Mouse (Mus musculus) c-Kit-positive CD71-positive TER-119-positive erythroid progenitor cells, embryonic 14.5 days (primary cell): ENCODE measurements around the gene Zfp775.
"Not testable (repeated sequence)": the region's sequence is repeated elsewhere in the genome, so short reads cannot be mapped to it uniquely, and the experiment has no call there.

Source experiments
- DNase-seq: peaks from one replicate; pipeline ENCODE4 v3.0.0-alpha.2; 2013; ENCODE audit warnings: low spot score

Zfp775 gene

DNA sequence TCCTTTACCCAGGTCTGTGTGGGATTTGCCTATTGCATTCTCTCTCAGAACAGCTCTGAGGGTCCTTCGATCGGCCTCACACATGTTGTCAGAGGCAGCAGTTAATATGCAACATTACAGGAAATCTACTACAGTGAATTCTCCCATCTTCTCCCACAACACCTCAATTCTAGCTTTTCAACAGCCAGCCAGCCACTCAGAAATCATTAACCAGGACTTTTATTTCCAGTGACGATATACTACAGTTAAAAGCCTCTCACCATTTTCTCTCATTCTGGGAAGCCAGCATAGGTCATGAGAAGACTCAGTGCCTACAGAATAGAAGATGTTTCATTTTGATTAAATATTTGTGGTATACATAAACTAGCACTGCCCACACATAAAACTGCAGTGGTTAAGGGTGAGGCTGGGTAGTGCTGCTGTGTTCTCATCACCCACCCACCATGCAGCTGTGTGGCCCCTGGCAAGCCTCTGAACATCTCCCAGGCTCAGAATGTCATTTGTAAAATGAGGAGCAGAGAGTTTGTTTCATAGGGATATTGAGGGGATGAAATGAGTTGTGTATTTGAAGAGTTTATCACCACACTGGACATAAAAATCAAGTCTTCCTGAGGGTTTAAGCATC, 10.5 kb upstream of the Zfp775 start:
- DNase-seq = no peak

GRCm38 (mm10) chr6:48591871-48592270, 10.0 kb upstream of the Zfp775 start:
- no peak for DNase-seq

- peak; percentile 30 for DNase-seq
These were observed 8.5 kb upstream of the Zfp775 start, which contains the start of the genes Repin1 and Gm44965 for GRCm38 (mm10) chr6:48593158-48594042. Repin1 (plus strand) TSS chr6:48593883. Gm44965 (plus strand) TSS chr6:48593941.

DNA sequence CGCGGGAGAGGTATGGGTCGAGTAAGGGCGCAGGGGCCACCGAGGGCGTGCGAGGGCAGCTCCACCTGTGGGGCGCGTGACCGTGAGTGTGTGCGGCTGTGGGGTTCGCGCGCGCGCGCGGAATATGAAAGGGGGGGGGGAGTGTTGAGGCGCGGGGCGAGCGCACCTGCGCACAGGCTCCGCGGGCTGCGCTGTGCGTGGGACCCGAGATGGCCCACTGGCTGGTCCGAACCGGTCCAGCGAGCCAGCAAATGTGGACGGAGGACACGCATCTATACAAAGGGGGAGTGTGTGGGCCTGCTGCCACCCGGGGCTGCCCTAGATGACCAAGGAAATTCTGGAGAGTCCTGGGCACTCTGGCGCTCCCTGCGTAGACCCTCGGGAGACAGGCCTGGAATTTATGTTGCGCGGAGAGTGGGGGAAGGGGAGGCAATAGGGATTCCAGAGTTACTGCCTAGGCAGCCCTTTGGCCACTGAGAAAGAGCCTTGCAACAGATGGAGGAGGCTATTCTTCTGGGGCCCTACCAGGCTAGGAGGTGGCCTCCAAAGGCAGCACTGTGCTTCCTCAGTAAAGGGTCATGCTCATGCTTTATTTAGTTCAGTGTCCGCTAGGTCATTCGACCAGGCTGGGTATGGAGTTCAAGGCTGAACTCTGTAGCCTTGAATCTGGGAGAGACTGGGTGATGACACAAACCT, 7.7 kb upstream of the Zfp775 start:
- DNase-seq = no peak

- no peak for DNase-seq
These were observed 6.6 kb upstream of the Zfp775 start for GRCm38 (mm10) chr6:48595278-48595677.

DNA sequence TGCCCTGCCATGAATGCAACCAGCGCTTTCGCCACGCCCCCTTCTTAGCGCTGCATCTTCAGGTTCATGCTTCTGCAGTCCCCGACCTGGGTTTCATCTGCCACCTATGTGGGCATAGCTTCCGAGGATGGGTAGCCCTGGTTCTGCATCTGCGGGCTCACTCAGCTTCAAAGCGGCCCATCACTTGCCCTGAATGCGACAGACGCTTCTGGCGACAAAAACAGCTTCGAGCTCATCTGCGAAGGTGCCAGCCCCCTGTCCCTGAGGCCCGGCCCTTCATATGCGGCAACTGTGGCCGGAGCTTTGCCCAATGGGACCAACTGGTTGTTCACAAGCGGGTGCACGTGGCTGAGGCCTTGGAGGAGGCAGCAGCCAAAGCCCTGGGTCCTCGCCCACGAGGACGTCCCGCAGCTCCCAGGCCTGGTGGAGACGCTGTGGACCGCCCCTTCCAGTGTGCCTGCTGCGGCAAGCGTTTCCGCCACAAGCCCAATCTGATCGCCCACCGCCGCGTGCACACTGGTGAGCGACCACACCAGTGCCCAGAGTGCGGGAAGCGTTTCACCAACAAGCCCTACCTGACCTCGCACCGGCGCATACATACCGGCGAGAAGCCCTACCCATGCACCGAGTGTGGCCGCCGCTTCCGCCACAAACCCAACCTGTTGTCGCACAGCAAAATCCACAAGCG, 5.2 kb upstream of the Zfp775 start:
- DNase-seq = no peak

DNA sequence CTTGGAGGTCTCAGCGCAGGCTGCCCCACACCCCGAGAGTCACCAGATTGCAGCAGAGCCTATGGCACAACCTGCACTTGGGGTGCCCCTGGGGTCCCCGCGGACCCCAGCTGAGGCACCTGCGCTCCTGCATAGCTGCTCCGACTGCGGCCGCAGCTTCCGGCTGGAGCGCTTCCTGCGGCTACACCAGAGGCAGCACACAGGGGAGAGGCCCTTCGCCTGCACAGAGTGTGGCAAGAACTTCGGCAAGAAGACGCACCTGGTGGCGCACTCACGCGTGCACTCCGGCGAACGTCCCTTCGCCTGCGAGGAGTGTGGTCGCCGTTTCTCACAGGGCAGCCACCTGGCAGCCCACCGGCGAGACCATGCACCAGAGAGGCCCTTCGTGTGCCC, 4.6 kb upstream of the Zfp775 start:
- DNase-seq = no peak

GRCm38 (mm10) chr6:48600594-48600993, 1.3 kb upstream of the Zfp775 start:
- no peak for DNase-seq

DNA sequence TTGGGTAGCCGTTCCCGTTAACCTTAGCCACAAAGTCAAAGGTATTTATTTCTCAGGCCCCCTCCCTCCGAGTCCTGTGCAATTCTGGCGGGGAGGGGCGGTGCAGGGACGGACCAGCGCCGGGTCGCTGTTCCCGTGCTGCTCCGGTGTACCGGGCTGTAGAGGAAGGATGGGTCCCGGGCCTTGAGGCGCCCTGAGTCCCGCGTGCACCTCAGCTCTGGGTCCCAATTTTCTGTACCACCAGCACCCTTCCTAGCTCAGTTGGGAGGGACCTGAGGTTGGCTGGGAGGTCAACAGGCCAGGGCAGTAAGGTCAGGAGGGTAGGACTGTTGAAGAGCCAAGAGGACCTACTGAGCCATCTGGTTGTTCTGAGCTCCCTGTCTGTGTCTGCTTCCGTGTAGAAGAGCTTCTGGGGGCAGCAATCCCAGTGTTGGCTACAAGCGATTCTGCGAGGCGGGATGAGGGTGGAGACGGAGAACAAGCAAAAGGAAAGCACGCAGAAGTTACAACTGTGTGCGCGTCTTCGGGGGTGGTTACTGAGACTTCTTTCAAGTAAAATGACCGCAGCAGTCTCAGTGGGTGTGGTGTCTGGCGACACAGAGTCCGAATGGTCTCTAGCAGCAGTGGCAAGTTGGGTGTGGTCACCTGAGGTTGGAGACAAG, 348 bp downstream of the Zfp775 start:
- no peak for DNase-seq

DNA sequence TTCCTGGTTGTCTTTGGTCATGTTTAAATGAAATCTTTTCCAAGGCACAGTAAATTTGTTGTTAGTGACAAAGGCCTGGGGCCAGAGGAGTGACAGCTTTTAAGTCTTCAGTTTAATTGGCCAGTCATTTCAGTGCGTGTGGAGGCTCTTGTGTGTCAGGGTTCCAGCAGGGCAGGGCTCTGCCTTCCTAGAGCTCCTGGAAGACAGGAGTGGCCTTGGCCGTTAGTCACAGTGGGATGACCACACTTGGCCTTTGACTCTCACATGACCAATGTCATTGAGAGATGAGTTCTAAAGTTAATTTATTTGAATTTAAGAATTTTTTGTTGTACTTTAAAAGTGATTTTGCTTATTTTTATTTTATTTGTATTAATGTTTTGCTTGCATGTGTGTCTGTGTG, 6.3 kb downstream of the Zfp775 start:
- DNase-seq = no peak

DNA sequence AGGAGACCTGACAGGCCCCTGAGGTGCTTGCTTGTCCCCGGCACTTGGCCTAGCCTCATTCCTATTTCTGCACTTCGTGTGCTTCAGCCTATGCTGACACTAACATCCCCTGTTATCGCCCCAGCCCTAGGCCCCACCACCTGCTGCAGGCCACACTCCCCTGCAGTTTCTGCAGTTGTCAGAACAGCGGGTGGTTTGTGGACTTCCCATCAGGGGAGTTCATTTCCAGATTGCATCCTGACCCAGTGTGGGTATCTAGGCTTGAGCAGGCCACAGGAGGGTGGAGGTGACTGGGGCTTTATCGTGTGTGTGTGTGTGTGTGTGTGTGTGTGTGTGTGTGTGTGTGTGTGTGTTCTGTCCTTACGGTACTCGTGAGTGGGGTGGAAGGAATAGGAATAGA, 7.6 kb downstream of the Zfp775 start:
- no peak for DNase-seq

- no peak for DNase-seq
These were observed 8.8 kb downstream of the Zfp775 start for GRCm38 (mm10) chr6:48610657-48611056.

GRCm38 (mm10) chr6:48613464-48613863, 11.6 kb downstream of the Zfp775 start:
- no peak for DNase-seq

DNA sequence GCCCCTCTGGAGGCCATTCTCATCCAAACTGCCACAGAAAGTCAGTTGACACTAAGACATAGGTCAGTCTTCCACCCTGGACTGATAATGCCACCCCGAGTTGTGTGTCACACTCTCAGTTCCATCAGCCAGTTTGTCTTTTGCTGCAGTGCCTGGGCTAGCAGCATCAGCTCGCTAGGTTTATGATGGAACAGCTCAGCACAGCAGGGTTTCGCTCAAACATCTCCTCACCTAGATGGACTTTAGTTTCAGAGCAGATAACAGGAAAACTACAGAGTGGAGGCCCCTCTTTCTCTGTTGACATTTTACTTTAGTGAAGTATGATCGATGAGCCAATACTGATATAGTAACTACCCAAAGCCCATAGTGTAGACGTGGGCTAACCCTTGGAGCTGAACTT, 12.9 kb downstream of the Zfp775 start:
- no peak for DNase-seq

GRCm38 (mm10) chr6:48620031-48620430, 18.2 kb downstream of the Zfp775 start:
- no peak for DNase-seq

- DNase-seq = not testable (repeated sequence)
These were observed 20.5 kb downstream of the Zfp775 start for GRCm38 (mm10) chr6:48622186-48622843.

DNA sequence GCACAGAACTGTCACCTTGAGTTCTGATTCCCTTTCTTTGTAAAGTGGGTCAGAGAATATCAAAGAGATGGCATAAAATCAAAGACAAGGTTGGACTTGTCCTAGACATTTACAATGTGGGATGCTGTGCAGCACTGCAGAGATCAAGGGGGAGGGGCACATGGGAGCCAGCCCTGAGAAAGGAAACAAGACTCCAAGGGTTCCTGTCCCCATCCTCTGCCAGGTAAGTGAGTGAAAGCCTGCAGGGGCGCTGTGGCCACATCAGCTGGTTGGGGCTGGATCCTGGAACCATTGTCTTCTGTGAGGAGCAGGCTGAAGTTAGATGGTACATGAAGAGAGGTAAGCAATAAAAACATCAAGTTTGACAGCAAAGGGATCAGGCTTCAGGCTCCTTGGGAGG, 21.6 kb downstream of the Zfp775 start:
- no peak for DNase-seq

- no peak for DNase-seq
These were observed 24.6 kb downstream of the Zfp775 start, which contains the start of gene AI854703 for GRCm38 (mm10) chr6:48626464-48626863. AI854703 (plus strand) TSS chr6:48626764.

DNA sequence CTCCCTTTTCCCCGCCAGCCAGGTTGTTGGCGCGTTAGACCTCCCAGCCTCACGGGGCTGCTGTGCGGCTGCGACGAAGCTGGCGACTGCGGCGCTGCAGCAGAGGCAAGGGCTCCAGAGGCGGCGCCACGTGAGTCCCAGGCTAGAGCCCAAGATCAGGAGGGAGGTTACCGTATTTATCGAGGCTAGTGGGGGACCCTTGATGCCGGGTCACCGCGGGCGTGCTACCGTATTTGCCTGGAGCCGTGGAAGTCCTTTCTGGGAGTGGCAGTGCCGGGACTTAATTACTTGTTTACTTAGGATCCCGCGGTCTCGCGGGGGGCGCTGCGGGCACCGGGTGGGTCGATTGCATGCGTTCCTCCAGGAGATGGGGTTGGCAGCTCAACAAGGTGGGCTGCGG, 25.1 kb downstream of the Zfp775 start:
- no peak for DNase-seq

DNA sequence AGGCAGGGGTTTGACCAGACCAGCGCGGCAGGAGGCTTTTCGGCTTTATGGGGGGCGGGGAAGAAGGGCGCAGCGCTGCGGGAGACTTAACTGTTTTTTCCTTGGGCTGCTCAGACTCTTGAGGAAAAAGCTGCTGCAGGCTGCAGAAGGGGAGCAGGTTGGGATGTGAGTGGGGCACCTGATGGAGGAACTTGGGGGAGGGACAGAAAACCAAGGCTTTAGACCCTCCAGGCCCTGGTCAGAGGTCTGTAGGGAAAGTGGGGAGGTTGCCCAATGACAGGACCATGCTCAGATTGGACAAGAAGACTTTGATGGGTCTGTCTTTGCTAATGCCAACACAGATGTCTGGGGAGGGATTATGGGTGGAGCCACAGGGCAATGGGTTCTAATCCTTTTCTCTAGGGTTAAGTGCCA, 25.7 kb downstream of the Zfp775 start:
- DNase-seq = no peak

GRCm38 (mm10) chr6:48628377-48628776, 26.5 kb downstream of the Zfp775 start:
- no peak for DNase-seq
